Mouse (Mus musculus): Measurements from ENCODE around the gene Grasp. TPM values are rescaled to one million over a fixed set of nuclear protein-coding genes. Genes with fewer than 3 reads are reported as not detected.

Gene Grasp
- polyA plus RNA-seq, 1 experiment from 2014 or later = 6.1 TPM

DNA sequence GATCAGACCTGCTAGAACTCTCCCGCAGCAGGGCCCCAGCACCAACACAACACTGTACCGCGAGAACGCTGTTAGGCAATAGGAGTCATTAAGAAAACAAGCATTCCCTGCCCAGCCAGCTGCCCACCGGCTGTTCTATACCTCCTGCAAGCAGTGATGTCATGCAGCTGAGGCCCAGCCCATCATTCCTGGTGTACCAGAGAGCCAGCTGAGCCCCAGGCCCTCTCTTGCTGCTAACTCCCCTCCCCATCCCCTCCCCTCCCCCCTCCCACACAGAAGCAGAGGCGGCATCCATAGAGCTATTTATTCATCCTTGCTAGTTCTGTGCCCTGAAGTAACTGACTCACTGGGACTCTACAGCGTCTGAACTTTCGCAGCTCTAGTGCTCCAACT, 3.1 kb upstream of the Grasp start:
- Histone ChIP-seq H3K9me3 (ENCODE audit: control insufficient read depth, low read length) (no peaks in the 10 kb centered on the region), H3K27ac (ENCODE audit: low read length) (0 out of 2 replicates have a peak overlapping the region, but pooled peaks have one; percentile 6), H3K4me2 (ENCODE audit: low read depth, low read length) (no peak overlapping the region), H3K27me3 (ENCODE audit: control insufficient read depth, insufficient read depth, low read depth, low read length) (no peaks in the 10 kb centered on the region), H3K9ac (ENCODE audit: low read length) (no peak overlapping the region), H3K4me3 (ENCODE audit: low read length) (no peak overlapping the region), H3K36me3 (ENCODE audit: control insufficient read depth, insufficient read depth, low read length) (no peaks in the 10 kb centered on the region), H3K4me1 (replicated peaks; ENCODE audit: control insufficient read depth, insufficient read depth, low read length) (peaks cover 27% of the 10 kb centered on the region)
- 9% methylated on average over 8 of the region's 8 CpGs for WGBS
- no peak for ATAC-seq (ENCODE audit: low read depth)

GRCm38 (mm10) chr15:101221298-101222104, 2.5 kb upstream of the Grasp start:
- 2% methylated on average over 14 of the region's 14 CpGs for WGBS
- Histone ChIP-seq H3K4me3 (ENCODE audit: low read length) (peak overlapping the region; percentile 43), H3K27me3 (ENCODE audit: control insufficient read depth, insufficient read depth, low read depth, low read length) (no peaks in the 10 kb centered on the region), H3K9ac (ENCODE audit: low read length) (peak overlapping the region; percentile 57), H3K4me2 (ENCODE audit: low read depth, low read length) (peak overlapping the region; percentile 62), H3K4me1 (replicated peaks; ENCODE audit: control insufficient read depth, insufficient read depth, low read length) (peaks cover 29% of the 10 kb centered on the region), H3K27ac (ENCODE audit: low read length) (peak overlapping the region; percentile 69), H3K36me3 (ENCODE audit: control insufficient read depth, insufficient read depth, low read length) (no peaks in the 10 kb centered on the region), H3K9me3 (ENCODE audit: control insufficient read depth, low read length) (no peaks in the 10 kb centered on the region)
- peak; percentile 56 for ATAC-seq (ENCODE audit: low read depth)

DNA sequence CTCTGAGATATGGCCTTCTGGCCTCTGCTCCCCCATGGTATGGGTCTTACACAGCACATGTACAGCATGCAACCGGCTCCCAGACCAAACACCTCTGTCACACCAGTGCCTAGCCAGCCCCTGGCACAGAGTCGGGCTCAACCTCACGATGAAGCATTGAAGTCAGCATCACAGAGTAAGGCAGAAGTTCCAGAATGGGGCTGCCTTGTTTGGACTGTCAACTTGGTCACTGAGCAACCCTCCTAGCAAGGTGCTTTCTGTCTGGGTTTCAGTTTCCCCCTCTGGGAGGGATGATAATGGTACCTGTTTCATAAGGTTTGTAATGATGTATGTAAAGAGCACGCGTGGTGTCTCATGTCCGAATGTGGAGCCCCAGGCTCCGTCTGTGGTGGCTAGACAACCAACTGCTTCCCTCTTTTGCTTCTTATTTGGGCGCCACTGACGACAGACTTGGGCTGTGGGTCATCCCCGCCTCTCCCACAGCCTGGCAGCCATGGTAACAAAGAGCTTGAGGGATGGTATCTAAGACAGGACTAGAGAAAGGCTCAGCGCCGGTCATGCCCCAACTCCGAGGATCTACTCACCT, 998 bp upstream of the Grasp start:
- peaks cover 40% of the 10 kb centered on the region for H3K4me1 ChIP-seq (replicated peaks; ENCODE audit: control insufficient read depth, insufficient read depth, low read length)
- no peaks in the 10 kb centered on the region for H3K9me3 ChIP-seq (ENCODE audit: control insufficient read depth, low read length)
- no peaks in the 10 kb centered on the region for H3K36me3 ChIP-seq (ENCODE audit: control insufficient read depth, insufficient read depth, low read length)
- H3K4me3 ChIP-seq (ENCODE audit: low read length) = no peak overlapping the region
- H3K27me3 ChIP-seq (ENCODE audit: control insufficient read depth, insufficient read depth, low read depth, low read length) = no peaks in the 10 kb centered on the region
- 49% methylated on average over 13 of the region's 13 CpGs for WGBS
- ATAC-seq (ENCODE audit: low read depth) = no peak
- H3K4me2 ChIP-seq (ENCODE audit: low read depth, low read length) = no peak overlapping the region
- H3K27ac ChIP-seq (ENCODE audit: low read length) = no peak overlapping the region
- H3K9ac ChIP-seq (ENCODE audit: low read length) = no peak overlapping the region

- H3K4me1 ChIP-seq (replicated peaks; ENCODE audit: control insufficient read depth, insufficient read depth, low read length) = peaks cover 46% of the 10 kb centered on the region
- peak overlapping the region; percentile 87 for H3K4me2 ChIP-seq (ENCODE audit: low read depth, low read length)
- H3K27me3 ChIP-seq (ENCODE audit: control insufficient read depth, insufficient read depth, low read depth, low read length) = no peaks in the 10 kb centered on the region
- peak overlapping the region; percentile 46 for H3K9ac ChIP-seq (ENCODE audit: low read length)
- H3K4me3 ChIP-seq (ENCODE audit: low read length) = peak overlapping the region; percentile 63
- 9% methylated on average over 5 of the region's 5 CpGs for WGBS
- H3K9me3 ChIP-seq (ENCODE audit: control insufficient read depth, low read length) = no peaks in the 10 kb centered on the region
- no peak for ATAC-seq (ENCODE audit: low read depth)
- H3K27ac ChIP-seq (ENCODE audit: low read length) = no peak overlapping the region
- no peaks in the 10 kb centered on the region for H3K36me3 ChIP-seq (ENCODE audit: control insufficient read depth, insufficient read depth, low read length)
Observed at GRCm38 (mm10) chr15:101223596-101223995, 392 bp upstream of the Grasp start.

DNA sequence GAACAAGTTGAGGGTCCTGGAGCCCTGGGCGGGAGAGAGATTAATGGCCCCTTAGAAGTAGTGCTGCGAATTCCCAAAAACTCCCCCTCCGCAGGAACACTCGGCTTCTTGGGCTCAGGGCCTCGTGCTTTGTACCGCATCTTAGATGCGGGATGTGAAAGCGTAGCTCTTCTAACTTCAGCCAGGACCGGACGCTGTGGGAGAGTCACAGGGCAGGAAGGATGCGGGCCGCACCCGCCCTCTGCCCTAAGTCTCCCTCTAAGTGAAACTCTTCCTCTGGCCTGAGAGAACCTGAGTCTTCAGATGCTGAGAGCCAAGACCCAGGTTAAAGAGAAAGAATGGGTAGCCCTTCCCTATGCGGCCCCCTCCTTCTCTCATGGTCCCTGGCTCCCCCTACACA, 989 bp downstream of the Grasp start:
- Histone ChIP-seq H3K4me3 (ENCODE audit: low read length) (peak overlapping the region; percentile 63), H3K27me3 (ENCODE audit: control insufficient read depth, insufficient read depth, low read depth, low read length) (no peaks in the 10 kb centered on the region), H3K27ac (ENCODE audit: low read length) (peak overlapping the region; percentile 82), H3K9ac (ENCODE audit: low read length) (peak overlapping the region; percentile 80), H3K4me2 (ENCODE audit: low read depth, low read length) (peak overlapping the region; percentile 87), H3K4me1 (replicated peaks; ENCODE audit: control insufficient read depth, insufficient read depth, low read length) (peaks cover 53% of the 10 kb centered on the region), H3K36me3 (ENCODE audit: control insufficient read depth, insufficient read depth, low read length) (peaks cover 13% of the 10 kb centered on the region), H3K9me3 (ENCODE audit: control insufficient read depth, low read length) (no peaks in the 10 kb centered on the region)
- no peak for ATAC-seq (ENCODE audit: low read depth)
- 2% methylated on average over 14 of the region's 14 CpGs for WGBS

DNA sequence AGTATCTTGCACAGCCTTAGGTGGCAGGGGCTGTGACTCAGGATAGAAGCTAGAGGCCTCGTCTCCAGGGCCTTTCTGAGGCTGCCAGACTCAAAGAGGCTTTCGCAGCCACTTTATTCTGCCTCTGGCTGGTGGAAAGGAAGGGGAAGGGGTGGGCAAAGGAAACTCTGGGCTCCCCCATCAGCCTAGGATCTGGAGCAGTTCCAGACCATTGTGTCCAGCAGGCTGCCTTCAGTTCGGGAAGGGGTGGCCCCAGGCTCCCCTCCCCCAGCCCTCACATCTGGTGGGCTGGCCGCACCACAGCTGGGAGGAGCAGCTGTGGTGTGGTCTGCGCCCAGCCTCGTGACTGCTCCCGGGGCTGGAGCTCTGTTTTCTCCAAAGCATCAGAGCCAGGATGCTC, 4.0 kb downstream of the Grasp start:
- Histone ChIP-seq H3K4me2 (ENCODE audit: low read depth, low read length) (peak overlapping the region; percentile 35; the same call in 1 of the 2 replicates), H3K36me3 (ENCODE audit: control insufficient read depth, insufficient read depth, low read length) (peaks cover 35% of the 10 kb centered on the region), H3K9ac (ENCODE audit: low read length) (peak overlapping the region; percentile 31), H3K4me1 (replicated peaks; ENCODE audit: control insufficient read depth, insufficient read depth, low read length) (peaks cover 56% of the 10 kb centered on the region), H3K27me3 (ENCODE audit: control insufficient read depth, insufficient read depth, low read depth, low read length) (no peaks in the 10 kb centered on the region), H3K4me3 (ENCODE audit: low read length) (peak overlapping the region; percentile 14; the same call in 1 of the 2 replicates), H3K9me3 (ENCODE audit: control insufficient read depth, low read length) (no peaks in the 10 kb centered on the region), H3K27ac (ENCODE audit: low read length) (peak overlapping the region; percentile 87)
- 21% methylated on average over 7 of the region's 7 CpGs for WGBS
- ATAC-seq (ENCODE audit: low read depth) = peak; percentile 73

- H3K9ac ChIP-seq (ENCODE audit: low read length) = no peak overlapping the region
- H3K9me3 ChIP-seq (ENCODE audit: control insufficient read depth, low read length) = no peaks in the 10 kb centered on the region
- ATAC-seq (ENCODE audit: low read depth) = no peak
- no peak overlapping the region for H3K4me2 ChIP-seq (ENCODE audit: low read depth, low read length)
- H3K4me1 ChIP-seq (replicated peaks; ENCODE audit: control insufficient read depth, insufficient read depth, low read length) = peaks cover 54% of the 10 kb centered on the region
- no peak overlapping the region for H3K4me3 ChIP-seq (ENCODE audit: low read length)
- peak overlapping the region; percentile 87; the same call in 1 of the 2 replicates for H3K27ac ChIP-seq (ENCODE audit: low read length)
- no peaks in the 10 kb centered on the region for H3K27me3 ChIP-seq (ENCODE audit: control insufficient read depth, insufficient read depth, low read depth, low read length)
- peaks cover 35% of the 10 kb centered on the region for H3K36me3 ChIP-seq (ENCODE audit: control insufficient read depth, insufficient read depth, low read length)
- WGBS = 75% methylated on average over 21 of the region's 21 CpGs
Observed at GRCm38 (mm10) chr15:101228866-101229590, 5.0 kb downstream of the Grasp start.

DNA sequence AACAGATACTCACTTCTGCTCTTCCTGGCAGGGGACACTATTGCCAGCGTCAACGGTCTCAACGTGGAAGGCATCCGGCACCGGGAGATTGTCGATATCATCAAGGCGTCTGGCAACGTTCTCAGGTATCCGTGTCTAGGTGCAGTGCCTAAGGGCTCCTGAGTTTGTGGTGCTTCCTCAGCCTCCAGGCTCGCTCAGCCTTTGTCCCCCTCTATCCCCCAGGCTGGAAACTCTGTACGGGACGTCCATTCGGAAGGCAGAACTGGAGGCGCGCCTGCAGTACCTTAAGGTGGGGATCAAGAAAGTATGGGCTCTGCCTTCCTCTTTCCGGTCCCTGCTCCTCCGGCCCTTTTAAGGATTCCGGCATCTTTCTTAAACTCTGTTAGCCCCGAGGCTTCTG, 6.5 kb downstream of the Grasp start:
- H3K36me3 ChIP-seq (ENCODE audit: control insufficient read depth, insufficient read depth, low read length) = peaks cover 35% of the 10 kb centered on the region
- H3K27ac ChIP-seq (ENCODE audit: low read length) = no peak overlapping the region
- no peaks in the 10 kb centered on the region for H3K27me3 ChIP-seq (ENCODE audit: control insufficient read depth, insufficient read depth, low read depth, low read length)
- WGBS = 93% methylated on average over 19 of the region's 19 CpGs
- no peaks in the 10 kb centered on the region for H3K9me3 ChIP-seq (ENCODE audit: control insufficient read depth, low read length)
- H3K9ac ChIP-seq (ENCODE audit: low read length) = no peak overlapping the region
- no peak overlapping the region for H3K4me2 ChIP-seq (ENCODE audit: low read depth, low read length)
- no peak overlapping the region for H3K4me3 ChIP-seq (ENCODE audit: low read length)
- peaks cover 57% of the 10 kb centered on the region for H3K4me1 ChIP-seq (replicated peaks; ENCODE audit: control insufficient read depth, insufficient read depth, low read length)
- ATAC-seq (ENCODE audit: low read depth) = no peak

Data from lung, embryonic 16.5 days (tissue).